Mouse (Mus musculus) retina, embryonic 14.5 days (tissue): ENCODE results near the gene Clpx.
"Not testable (repeated sequence)": the region's sequence is repeated elsewhere in the genome, so short reads cannot be mapped to it uniquely, and the experiment has no call there.

Source experiments
- DNase-seq: peaks from one replicate; pipeline ENCODE4 v3.0.0-alpha.2; 2015; ENCODE audit warnings: low spot score

Gene Clpx

GRCm38 (mm10) chr9:65292421-65292820 is 1.6 kb upstream of the Clpx start:
- no peak for DNase-seq

GRCm38 (mm10) chr9:65293119-65293518 is 941 bp upstream of the Clpx start:
- peak; percentile 17 for DNase-seq

- DNase-seq, result peak; percentile 22
Measured at GRCm38 (mm10) chr9:65293580-65293972, 484 bp upstream of the Clpx start.

GRCm38 (mm10) chr9:65294716-65295378 is 787 bp downstream of the Clpx start:
- no peak for DNase-seq

GRCm38 (mm10) chr9:65297056-65297455 is 3.0 kb downstream of the Clpx start:
- no peak for DNase-seq

- no peak for DNase-seq
Measured at GRCm38 (mm10) chr9:65298761-65299160, 4.7 kb downstream of the Clpx start.

GRCm38 (mm10) chr9:65299650-65300049 is 5.6 kb downstream of the Clpx start:
- DNase-seq, result no peak

GRCm38 (mm10) chr9:65302327-65302983 is 8.4 kb downstream of the Clpx start:
- DNase-seq, result no peak

GRCm38 (mm10) chr9:65303586-65303985 is 9.5 kb downstream of the Clpx start:
- DNase-seq, result no peak

GRCm38 (mm10) chr9:65304300-65304699 is 10.2 kb downstream of the Clpx start:
- no peak for DNase-seq

- DNase-seq, result no peak
Measured at GRCm38 (mm10) chr9:65306672-65307071, 12.6 kb downstream of the Clpx start.

GRCm38 (mm10) chr9:65308011-65308410 is 14.0 kb downstream of the Clpx start:
- DNase-seq, result no peak

- no peak for DNase-seq
Measured at GRCm38 (mm10) chr9:65312669-65313357, 18.8 kb downstream of the Clpx start.

- DNase-seq, result no peak
Measured at GRCm38 (mm10) chr9:65313846-65314245, 19.8 kb downstream of the Clpx start.

GRCm38 (mm10) chr9:65322255-65322900 is 28.3 kb downstream of the Clpx start:
- no peak for DNase-seq

- no peak for DNase-seq
Measured at GRCm38 (mm10) chr9:65325971-65326370, 31.9 kb downstream of the Clpx start.

- DNase-seq, result no peak
Measured at GRCm38 (mm10) chr9:65327371-65327770, 33.3 kb downstream of the Clpx start.

GRCm38 (mm10) chr9:65333958-65334357 is 39.9 kb downstream of the Clpx start:
- no peak for DNase-seq

GRCm38 (mm10) chr9:65339146-65339545 is 45.1 kb downstream of the Clpx start:
- no peak for DNase-seq

GRCm38 (mm10) chr9:65340414-65340813 is 46.4 kb downstream of the Clpx start:
- no peak for DNase-seq

- not testable (repeated sequence) for DNase-seq
Measured at GRCm38 (mm10) chr9:65345439-65345838, 51.4 kb downstream of the Clpx start.

- peak; percentile 97 for DNase-seq
Measured at GRCm38 (mm10) chr9:65345854-65346475, 51.9 kb downstream of the Clpx start, which contains the start of gene Pdcd7. Gene Pdcd7 (plus strand): TSS chr9:65346104.
